Mouse (Mus musculus) CD4-positive helper T cell, adult 2 months (primary cell): ENCODE results near the gene Lrrc18.

ENCODE experiments used
- DNase-seq: peaks from one replicate; pipeline ENCODE4 v3.0.0-alpha.2; 2012; ENCODE audit warnings: low read depth, missing footprints, low spot score

Lrrc18 gene

DNA sequence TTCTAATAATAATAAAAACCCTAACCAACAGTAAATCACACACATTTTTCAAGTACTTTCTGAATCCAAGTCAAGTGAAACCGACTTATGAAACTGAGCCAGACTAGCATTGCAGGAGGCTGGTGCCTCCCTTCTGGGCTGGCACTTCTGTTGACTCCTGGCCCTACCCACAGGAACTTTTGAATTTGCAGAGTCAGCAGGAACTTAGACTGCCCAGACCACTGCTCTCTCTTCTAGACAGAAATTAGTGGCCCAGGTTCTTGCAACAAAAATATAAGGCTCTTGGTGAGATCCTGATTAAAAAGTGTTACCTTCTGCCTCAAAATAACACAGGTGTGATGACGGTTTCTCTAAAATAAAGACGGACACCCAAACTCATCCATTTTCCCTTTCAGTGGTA, 54.0 kb downstream of the Lrrc18 start:
- no peak for DNase-seq

DNA sequence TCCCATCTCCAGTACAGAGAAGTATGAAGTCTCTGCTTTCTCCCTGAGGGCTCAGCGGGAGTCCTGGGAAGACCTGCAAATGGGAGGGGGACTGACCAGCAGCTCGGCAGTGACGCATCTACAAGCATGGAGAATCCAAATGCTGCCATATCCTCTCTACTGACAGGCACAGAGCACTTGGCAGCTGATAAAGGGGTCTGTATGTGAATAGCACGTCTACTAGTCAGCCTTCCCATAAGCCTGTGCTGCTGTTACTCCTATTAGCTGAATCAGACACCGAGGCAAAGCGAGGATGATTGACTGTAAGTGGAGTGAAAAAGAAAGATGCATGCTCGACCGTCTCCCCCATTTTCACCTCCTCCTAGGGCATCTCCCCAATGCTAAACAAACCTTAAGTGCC, 62.3 kb downstream of the Lrrc18 start:
- no peak for DNase-seq

DNA sequence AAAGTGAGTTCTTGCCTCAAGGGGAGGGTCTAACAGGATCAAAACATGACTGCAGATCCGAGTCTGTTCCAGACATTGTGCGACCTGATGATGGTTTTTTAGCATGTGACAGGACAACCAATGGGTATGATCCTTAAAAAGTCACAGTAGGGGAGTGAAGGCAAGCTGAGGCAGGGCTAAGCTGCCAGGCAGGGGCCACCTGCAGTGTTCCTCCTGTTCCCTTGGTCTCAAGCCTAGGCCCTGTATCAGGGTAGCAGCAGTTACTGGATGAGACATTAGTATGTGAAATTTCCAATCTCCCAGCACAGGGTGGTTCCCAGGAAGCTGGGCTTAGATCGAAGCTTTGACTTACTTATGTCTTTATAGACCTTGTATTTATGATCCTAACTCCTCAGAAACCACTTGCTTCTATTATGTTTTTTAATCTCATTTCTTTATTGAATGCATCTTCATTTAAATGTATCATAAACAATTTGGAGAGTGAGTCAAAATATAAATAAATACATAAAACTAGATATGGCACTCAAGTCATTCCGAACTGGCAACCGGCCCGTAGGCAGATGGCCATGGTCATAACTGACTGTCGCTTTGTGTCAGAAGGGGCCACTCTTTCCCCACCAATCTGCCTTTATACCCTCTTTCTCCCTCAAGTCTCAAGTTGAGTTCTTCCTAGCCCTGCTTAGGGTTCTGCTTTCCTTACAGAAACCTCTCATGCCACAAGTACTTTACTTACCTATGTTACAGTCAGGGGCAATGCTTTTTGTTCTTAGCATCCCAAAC, 67.9 kb downstream of the Lrrc18 start:
- DNase-seq: no peak

DNA sequence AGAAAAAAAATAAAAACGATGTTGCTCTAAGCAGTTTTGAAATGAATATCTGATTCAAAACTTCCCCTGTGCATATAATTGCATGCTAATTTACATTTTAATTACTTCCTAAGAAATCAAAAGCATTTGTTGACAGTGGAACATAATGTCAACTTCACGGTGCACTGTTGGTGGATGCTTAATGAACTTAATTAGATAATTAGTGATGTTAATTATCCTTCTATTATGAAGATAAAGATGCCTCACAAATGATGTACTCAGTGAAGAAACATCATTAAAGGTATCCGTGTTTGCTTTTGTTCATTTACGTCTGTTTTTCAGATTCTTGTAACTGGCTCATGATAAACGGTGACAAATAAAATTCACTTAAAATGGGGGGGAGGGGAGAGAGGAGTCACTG, 71.8 kb downstream of the Lrrc18 start:
- no peak for DNase-seq
